Mouse (Mus musculus) T-helper 2 cell (primary cell): ENCODE data around the gene Rhbdd1.

Experiments used
- in situ Hi-C: fragments of 300-600 bp; cut with MboI, MseI; formaldehyde crosslinking; loops from one replicate; pipeline ENCODE4 v1.15.1; 2025; ENCODE audit warnings: high pct_unique_total_duplicates

Rhbdd1 gene

DNA sequence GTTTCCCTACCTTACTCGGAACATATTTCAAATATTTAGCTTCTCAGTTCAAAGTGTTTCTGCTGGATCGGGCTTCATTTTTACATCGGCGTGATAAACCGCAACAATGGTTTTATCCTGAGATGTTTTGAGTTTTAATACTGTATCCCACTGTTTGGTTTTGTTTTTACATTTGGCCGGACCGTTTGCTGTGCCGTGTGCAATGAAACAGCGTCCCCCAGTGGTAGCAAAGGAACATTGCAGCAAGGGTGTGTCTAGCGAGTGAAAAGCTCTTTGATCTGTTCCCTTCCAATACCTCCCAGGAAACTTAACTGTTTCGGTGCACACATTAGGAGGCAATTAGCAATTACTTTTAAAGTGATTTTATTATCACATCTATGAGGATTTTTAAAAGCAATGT, 160.0 kb downstream of the Rhbdd1 start:
- in situ Hi-C loops: no loop called here

DNA sequence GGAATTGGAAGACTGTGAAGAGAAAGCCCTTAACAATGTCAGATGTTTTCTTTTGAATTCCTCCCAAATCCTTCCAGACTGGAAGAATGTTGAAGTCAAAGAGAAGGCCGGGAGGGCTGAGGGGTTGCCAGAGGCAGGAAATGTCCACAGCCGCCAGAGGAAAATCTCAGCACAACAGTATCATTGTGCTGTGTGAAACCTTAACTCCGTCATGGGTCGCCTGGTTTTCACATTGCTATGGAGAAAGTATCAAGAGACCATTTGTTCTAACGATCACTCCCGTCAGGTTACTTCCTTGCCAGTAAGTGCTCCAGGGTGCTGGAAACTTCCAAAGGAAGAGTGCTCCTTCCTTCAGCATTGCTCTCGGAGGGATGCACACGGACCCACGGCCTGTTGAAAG, 160.5 kb downstream of the Rhbdd1 start:
- in situ Hi-C loops: no loop called here

- in situ Hi-C loops: no loop called here
These were observed 163.6 kb downstream of the Rhbdd1 start for GRCm38 (mm10) chr1:82479696-82480487.

DNA sequence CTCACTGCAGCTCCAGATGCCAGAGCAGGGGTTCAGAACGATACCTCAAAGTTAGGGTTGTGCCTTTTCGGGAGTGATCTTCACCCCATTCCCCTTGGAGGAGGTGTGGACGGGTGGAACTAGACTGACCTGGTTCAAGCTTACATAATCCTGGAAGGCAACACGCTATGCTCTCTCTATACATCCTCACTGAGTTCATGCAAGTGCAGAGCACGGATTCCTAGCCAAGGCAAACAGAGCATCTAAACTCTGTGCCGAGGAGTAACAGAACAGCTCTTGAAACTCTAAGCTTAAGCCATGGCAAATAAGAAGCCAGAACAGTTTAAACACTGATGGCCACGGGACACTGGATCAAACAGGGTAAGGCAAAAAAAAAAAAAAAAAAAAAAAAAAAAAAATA, 166.1 kb downstream of the Rhbdd1 start:
- in situ Hi-C loops: no loop called here

- in situ Hi-C loops: no loop called here
These were observed 170.1 kb downstream of the Rhbdd1 start for GRCm38 (mm10) chr1:82486371-82486770.

- in situ Hi-C loops: no loop called here
These were observed 175.7 kb downstream of the Rhbdd1 start for GRCm38 (mm10) chr1:82491954-82492353.
